Mouse (Mus musculus) liver, embryonic 14.5 days (tissue): Measurements from ENCODE around the gene Pklr.

ENCODE experiments used
- CTCF ChIP-seq: IDR thresholded peaks from 2 replicates; pipeline ENCODE4 v1.5.1; 2016; ENCODE audit warnings: antibody characterized with exemption, low read depth, control low read depth
- EP300 ChIP-seq: IDR thresholded peaks from 2 replicates; pipeline ENCODE4 v1.6.1; 2016; ENCODE audit warnings: antibody characterized with exemption, low read depth

- no peak for TF ChIP-seq CTCF
- no peak for TF ChIP-seq EP300
Observed at GRCm38 (mm10) chr3:89108146-89108545, 27.8 kb upstream of the Pklr start.
